Mouse (Mus musculus) hindbrain, embryonic 15.5 days (tissue): ENCODE data around the gene Pcbp1. TPM values are rescaled to one million over a fixed set of nuclear protein-coding genes. Genes with fewer than 3 reads are reported as not detected.
A peak's percentile ranks its signal among the peaks of the same experiment; 100 is the strongest.
"Not testable (repeated sequence)": the region's sequence is repeated elsewhere in the genome, so short reads cannot be mapped to it uniquely, and the experiment has no call there.

Source experiments
- ATAC-seq: fragments of 200-750 bp; cut with Nextera tagmentation; 2 replicates; pipeline ENCODE4 v1.8.0; 2017; ENCODE audit warnings: low read depth, moderate number of reproducible peaks, moderate TSS enrichment; ENCODE audit not compliant: low FRiP score
- H3K27ac ChIP-seq: fragments of 300-500 bp; sonication (generic); replicated peaks from 2 replicates; pipeline ENCODE4 v1.5.1; 2015; ENCODE audit warnings: mild to moderate bottlenecking, inconsistent platforms
- H3K27me3 ChIP-seq: fragments of 300-500 bp; sonication (generic); 2 replicates; pipeline ENCODE4 v1.6.1; 2015; ENCODE audit warnings: control low read depth, inconsistent platforms
- H3K36me3 ChIP-seq: fragments of 300-500 bp; sonication (generic); 2 replicates; pipeline ENCODE4 v1.6.1; 2015; ENCODE audit warnings: control low read depth, inconsistent platforms
- H3K4me1 ChIP-seq: fragments of 300-500 bp; sonication (generic); replicated peaks from 2 replicates; pipeline ENCODE4 v1.6.1; 2015; ENCODE audit warnings: control low read depth, inconsistent platforms
- H3K4me2 ChIP-seq: fragments of 300-500 bp; sonication (generic); 2 replicates; pipeline ENCODE4 v1.6.1; 2015; ENCODE audit warnings: moderate library complexity, mild to moderate bottlenecking, inconsistent platforms
- H3K4me3 ChIP-seq: fragments of 300-500 bp; sonication (generic); 2 replicates; pipeline ENCODE4 v1.5.1; 2015; ENCODE audit warnings: mild to moderate bottlenecking, inconsistent platforms
- H3K9ac ChIP-seq: fragments of 300-500 bp; sonication (generic); 2 replicates; pipeline ENCODE4 v1.6.1; 2015; ENCODE audit warnings: inconsistent platforms
- H3K9me3 ChIP-seq: fragments of 300-500 bp; sonication (generic); 2 replicates; pipeline ENCODE4 v1.6.1; 2016; ENCODE audit warnings: control low read depth, inconsistent platforms
- WGBS: fragments of 180-500 bp; shearing (Covaris S2); methylation state at CpG from one replicate; pipeline ENCODE4 v1.1.7; 2015; 5-methylcytosine and 5-hydroxymethylcytosine counted together
- polyA plus RNA-seq: library from polyadenylated mRNA; unstranded; fragments of >200 nt; fragmentation: Nextera tagmentation; extraction: Ambion mirVana; gene quantifications from 2 replicates; pipeline ENCODE4 v1.2.1, GENCODE M21; 2015

Gene Pcbp1
- polyA plus RNA-seq, 1 experiment from 2014 or later, result 351 TPM

DNA sequence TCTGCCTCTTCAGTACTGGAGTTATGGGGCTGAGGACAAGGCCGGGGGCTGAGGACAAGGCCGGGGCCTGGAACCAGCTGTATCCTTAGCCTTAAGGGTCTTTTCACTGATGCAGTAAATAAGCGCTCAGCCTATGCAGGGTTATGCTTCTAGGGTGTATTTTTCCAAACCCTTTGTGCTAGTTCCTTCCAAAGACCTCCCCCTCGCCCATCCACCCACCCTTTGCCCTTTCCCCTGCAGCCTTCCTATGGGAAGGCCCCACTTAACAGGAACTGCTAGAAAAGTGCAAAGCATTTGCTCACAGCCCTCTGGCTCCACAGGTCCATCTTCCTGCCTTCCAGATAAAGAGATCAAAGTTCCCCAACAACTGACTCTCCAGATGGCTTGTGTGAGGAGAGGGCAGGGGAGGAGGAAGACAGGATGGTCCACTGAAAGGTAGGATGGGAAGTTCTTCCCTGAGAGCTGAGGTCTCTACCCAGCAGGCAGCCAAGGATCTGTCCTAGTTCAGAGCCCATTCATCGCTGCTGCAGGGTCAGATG, 26.5 kb downstream of the Pcbp1 start:
- WGBS, result 72% methylated on average over 5 of the region's 5 CpGs
- Histone ChIP-seq H3K36me3 (no peaks in the 10 kb centered on the region), H3K9me3 (no peaks in the 10 kb centered on the region), H3K4me1 (no peaks in the 10 kb centered on the region), H3K27ac (no peak overlapping the region), H3K4me2 (no peak overlapping the region), H3K9ac (no peak overlapping the region), H3K27me3 (no peaks in the 10 kb centered on the region), H3K4me3 (no peak overlapping the region)
- no peak for ATAC-seq

DNA sequence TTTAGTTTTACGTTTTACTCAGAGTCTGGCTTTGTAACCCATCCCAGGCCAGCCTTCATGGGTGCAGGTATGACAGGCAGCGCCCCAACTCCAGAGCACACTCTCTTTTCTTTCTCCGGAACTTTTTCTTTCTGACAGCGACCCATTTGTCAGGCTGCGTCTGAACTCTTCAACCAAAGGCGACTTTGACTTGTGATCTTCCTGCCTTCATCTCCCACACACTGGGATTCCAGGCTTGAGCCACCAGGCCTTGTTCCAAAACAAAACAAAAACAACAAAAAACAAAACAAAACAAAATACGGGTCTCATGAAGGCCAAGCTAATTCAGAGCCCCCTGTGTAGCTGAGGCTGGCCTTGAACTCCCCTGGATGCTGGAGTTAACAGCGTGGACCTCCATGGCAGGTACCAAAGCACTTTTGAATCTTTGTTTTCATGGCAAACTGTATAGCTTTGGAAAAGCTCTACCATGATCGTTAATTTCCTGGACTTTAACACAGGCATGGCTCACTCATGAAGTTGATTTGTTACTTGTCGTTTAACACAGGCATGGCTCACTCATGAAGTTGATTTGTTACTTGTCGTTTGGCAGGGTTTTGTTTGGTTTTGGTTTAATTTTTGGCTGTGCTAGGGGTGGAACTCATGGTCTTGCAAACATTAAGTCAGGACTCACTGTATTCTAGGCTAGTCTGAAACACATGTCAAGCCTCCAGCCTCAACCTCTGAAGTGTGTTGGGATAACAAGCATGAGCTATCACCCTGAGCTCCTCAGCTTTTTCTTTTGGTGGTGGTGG, 28.0 kb downstream of the Pcbp1 start:
- H3K27ac ChIP-seq, result no peak overlapping the region
- H3K9me3 ChIP-seq, result no peaks in the 10 kb centered on the region
- no peak overlapping the region for H3K4me2 ChIP-seq
- no peaks in the 10 kb centered on the region for H3K36me3 ChIP-seq
- 73% methylated on average over 11 of the region's 11 CpGs for WGBS
- H3K9ac ChIP-seq, result no peak overlapping the region
- H3K4me1 ChIP-seq, result no peaks in the 10 kb centered on the region
- ATAC-seq, result no peak
- H3K4me3 ChIP-seq, result no peak overlapping the region
- no peaks in the 10 kb centered on the region for H3K27me3 ChIP-seq

DNA sequence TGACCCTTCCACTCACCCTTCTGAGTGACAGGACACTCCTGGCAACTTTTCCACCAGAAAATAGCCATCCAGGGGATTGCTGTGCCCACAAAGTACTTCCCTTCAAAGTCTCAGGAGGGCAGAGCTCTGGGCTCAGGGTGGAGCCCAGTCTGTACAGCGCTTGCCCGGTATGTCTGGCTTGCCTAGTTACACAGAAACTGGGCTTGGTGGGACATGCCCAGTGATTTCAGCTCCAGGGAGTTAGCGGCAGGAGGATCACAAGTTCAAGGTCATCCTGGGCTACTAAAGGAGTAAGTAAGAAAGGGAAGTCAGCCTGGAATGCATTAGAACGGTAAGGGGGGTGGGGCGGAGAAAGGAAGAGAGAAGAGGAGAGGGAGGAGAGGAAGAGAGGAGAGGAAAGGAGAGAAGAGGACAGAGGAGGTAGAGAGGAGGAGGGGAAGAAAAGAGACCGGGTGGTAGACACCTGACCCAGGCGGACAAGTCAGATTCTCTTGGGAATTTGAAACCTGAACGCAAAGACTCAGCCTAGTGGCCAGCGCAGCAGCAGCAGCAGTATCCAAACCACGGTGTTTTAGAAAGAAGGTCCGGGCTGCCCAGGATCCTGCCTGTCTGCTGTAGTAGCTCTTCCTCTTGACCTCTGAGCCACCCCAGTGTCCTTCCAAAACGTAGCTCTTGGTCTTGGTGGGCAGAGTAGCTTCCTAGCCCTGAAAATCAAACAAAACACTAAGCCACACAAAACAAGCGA, 28.9 kb downstream of the Pcbp1 start:
- Histone ChIP-seq H3K4me2 (peak overlapping the region; percentile 30), H3K4me3 (no peak overlapping the region), H3K4me1 (no peaks in the 10 kb centered on the region), H3K36me3 (no peaks in the 10 kb centered on the region), H3K9me3 (no peaks in the 10 kb centered on the region), H3K27me3 (no peaks in the 10 kb centered on the region), H3K9ac (no peak overlapping the region), H3K27ac (0 out of 2 replicates have a peak overlapping the region, but pooled peaks have one; percentile 47)
- no peak for ATAC-seq
- 34% methylated on average over 13 of the region's 13 CpGs for WGBS

DNA sequence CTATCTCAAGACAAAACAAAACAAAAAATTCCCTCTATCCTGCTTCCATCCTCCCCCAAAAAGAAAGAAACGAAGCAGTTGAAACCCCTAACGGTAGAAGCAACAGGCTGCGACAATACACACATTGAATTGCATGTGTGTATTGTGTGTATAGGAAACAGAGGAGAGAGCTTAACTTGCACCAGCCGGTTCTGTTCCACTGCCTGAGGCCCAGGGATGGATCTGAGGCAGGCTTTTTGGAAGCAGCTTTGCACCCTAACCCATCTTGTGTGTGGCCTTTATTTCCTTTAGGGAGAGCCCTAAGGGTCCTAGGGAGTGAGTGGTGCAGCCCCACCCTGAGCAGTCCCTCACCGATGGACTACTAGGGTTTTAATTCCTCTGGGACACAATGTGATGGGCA, 29.5 kb downstream of the Pcbp1 start:
- no peak overlapping the region for H3K4me2 ChIP-seq
- no peak overlapping the region for H3K9ac ChIP-seq
- no peaks in the 10 kb centered on the region for H3K27me3 ChIP-seq
- H3K9me3 ChIP-seq, result no peaks in the 10 kb centered on the region
- 68% methylated on average over 5 of the region's 5 CpGs for WGBS
- H3K36me3 ChIP-seq, result no peaks in the 10 kb centered on the region
- H3K4me1 ChIP-seq, result no peaks in the 10 kb centered on the region
- no peak overlapping the region for H3K27ac ChIP-seq
- ATAC-seq, result no peak
- H3K4me3 ChIP-seq, result no peak overlapping the region

DNA sequence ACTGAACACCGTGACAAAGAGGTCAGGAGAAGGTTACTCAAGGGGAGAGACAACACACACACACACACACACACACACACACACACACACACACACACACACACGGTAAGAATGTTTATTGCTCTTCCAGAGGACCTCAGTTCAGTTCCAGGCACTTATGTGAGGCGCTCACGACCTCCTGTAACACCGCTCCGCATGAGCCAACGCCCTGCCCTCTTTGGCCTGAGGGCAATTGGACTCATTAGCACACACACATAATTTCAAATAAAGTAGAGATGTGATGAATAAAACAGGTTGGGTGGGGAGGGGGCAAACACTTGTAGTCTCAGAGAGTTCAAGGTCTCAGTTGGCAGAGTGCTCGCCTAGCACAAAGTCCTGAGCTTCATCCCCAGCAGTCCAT, 30.0 kb downstream of the Pcbp1 start:
- Histone ChIP-seq H3K4me2 (no peak overlapping the region), H3K27me3 (no peaks in the 10 kb centered on the region), H3K4me3 (no peak overlapping the region), H3K9ac (no peak overlapping the region), H3K9me3 (no peaks in the 10 kb centered on the region), H3K4me1 (no peaks in the 10 kb centered on the region), H3K36me3 (no peaks in the 10 kb centered on the region), H3K27ac (no peak overlapping the region)
- 89% methylated on average over 8 of the region's 8 CpGs for WGBS
- ATAC-seq, result no peak

DNA sequence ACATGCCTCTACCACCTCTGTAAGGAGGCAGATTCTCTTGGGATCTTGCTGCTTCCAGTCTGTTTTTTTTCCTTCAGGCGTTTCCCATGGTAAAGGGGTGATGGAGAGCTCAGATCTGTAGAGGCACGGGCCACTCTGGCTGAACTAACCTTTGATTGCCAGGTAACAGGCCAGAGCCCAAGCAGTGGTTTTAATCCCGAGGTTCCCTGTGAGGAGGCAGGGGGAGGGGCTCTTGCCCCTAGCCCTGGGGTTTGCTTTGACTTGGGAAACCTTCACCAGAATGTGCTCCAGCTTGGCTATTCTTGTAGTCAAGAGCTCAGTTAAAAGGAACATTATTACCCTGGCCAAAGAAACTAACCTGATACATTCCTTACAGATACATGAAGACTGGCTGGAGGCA, 30.5 kb downstream of the Pcbp1 start:
- no peak overlapping the region for H3K9ac ChIP-seq
- no peaks in the 10 kb centered on the region for H3K27me3 ChIP-seq
- no peak overlapping the region for H3K4me3 ChIP-seq
- H3K4me1 ChIP-seq, result no peaks in the 10 kb centered on the region
- no peak overlapping the region for H3K4me2 ChIP-seq
- H3K36me3 ChIP-seq, result no peaks in the 10 kb centered on the region
- no peaks in the 10 kb centered on the region for H3K9me3 ChIP-seq
- no peak overlapping the region for H3K27ac ChIP-seq
- ATAC-seq, result no peak
- 50% methylated on average over 3 of the region's 3 CpGs for WGBS

DNA sequence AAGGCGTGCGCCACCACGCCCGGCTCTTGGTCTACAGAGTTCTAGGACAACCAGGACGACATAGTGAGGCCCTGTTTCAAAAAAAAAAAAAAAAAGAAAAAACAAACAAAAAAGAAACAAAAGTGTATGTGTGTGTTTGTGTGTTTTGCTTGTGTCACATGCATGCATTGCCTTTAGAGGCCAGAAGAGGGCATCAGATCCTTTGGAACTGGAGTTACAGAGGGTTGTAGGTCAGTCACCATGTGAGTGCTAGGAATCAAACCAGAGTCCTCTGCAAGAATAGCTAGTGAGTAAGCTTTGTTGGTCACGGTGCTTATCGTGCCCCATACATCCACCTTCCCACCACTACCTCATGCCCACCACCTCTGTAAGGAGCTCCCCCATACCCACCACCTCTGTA, 31.4 kb downstream of the Pcbp1 start:
- Histone ChIP-seq H3K4me1 (no peaks in the 10 kb centered on the region), H3K27me3 (no peaks in the 10 kb centered on the region), H3K27ac (no peak overlapping the region), H3K9ac (no peak overlapping the region), H3K9me3 (no peaks in the 10 kb centered on the region), H3K4me3 (no peak overlapping the region), H3K4me2 (no peak overlapping the region), H3K36me3 (no peaks in the 10 kb centered on the region)
- WGBS, result 94% methylated on average over 7 of the region's 7 CpGs
- ATAC-seq, result no peak

DNA sequence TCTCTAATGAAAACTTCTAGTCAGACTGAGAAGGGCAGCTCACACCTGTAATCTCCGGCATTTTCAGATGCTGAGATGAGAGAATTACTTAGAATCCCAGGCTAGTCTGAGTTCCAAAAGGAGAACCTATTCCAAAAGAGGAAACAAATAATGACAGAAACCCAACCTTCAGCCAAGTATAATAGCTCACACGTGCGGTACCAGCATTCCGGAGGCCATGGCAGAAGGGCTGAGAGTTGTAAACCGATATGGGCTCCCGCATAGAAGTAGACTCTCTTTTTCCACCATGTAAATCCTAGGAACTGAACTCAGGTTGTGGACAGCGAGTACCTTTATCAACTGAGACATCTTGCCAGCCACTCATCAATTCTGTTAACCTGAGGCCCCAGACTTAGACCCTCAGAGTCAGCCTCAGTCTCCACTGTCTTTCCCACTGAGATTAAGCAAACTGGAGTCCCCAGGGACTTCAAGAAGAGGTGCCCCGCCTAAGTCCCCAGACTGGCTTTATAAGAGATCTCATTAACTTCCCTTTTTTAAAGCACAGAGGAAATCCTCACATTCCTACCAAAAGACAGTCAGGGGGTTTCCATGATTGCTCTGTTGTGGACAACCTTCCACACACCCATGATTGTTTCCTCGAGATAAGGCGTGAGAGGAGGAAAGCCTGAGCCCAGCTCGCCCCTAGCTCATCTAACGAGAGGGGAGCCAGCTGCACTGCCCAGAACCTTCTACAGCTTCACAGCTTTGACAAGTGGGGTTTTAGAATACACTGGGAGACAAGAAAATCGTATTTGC, 32.5 kb downstream of the Pcbp1 start:
- ATAC-seq, result no peak
- WGBS, result 82% methylated on average over 13 of the region's 13 CpGs
- H3K4me3 ChIP-seq, result no peak overlapping the region

DNA sequence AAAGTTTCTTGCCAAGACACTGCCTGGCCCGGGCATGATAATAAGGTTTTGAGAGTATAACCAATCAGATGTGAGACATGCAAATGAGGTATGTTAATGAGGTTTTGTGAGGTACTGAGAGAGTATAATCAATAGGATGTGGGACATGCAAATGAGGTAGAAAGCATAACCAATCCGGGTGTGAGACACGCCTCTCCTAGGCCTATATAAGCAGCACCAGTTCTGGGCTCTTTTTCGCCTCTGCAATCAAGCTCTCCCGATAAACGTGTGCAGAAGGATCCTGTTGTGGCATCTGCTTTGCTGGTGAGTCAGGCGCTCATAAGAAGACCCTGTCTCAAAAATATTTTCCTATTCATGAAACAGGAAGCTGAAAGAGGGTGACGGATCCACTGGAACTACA, 35.7 kb downstream of the Pcbp1 start:
- not testable (repeated sequence) for H3K4me3 ChIP-seq, H3K9me3 ChIP-seq, ATAC-seq, H3K9ac ChIP-seq, H3K36me3 ChIP-seq, H3K27ac ChIP-seq, H3K4me2 ChIP-seq, H3K27me3 ChIP-seq
- peaks cover 22% of the 10 kb centered on the region for H3K4me1 ChIP-seq
- 91% methylated on average over 8 of the region's 8 CpGs for WGBS

More for the DNA sequence above, 32.5 kb downstream of the Pcbp1 start:
- H3K9ac ChIP-seq, result no peak overlapping the region
- no peaks in the 10 kb centered on the region for H3K4me1 ChIP-seq
- H3K9me3 ChIP-seq, result no peaks in the 10 kb centered on the region
- H3K36me3 ChIP-seq, result no peaks in the 10 kb centered on the region
- H3K4me2 ChIP-seq, result no peak overlapping the region
- H3K27ac ChIP-seq, result no peak overlapping the region
- H3K27me3 ChIP-seq, result no peaks in the 10 kb centered on the region

DNA sequence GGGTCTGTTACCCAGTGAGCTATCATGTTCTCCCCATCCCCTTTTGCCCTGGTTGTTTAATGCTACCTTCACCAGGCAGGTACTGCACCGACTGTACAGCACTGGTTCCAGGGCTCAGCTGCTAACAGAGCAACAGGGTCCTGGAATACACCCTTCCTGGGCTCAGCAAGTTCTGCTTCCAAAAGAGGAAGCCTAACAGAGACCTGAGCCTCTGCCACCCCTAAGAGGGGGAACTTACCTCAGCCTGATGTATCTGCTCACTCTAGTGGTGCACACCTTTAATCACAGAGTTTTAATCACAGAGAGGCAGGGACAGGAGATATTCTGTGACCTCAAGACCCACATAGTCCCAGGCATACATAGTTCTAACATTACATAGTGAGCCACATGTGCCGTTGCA, 36.2 kb downstream of the Pcbp1 start:
- no peak overlapping the region for H3K4me3 ChIP-seq
- no peaks in the 10 kb centered on the region for H3K9me3 ChIP-seq
- no peak overlapping the region for H3K4me2 ChIP-seq
- no peak overlapping the region for H3K9ac ChIP-seq
- no peaks in the 10 kb centered on the region for H3K36me3 ChIP-seq
- H3K27me3 ChIP-seq, result no peaks in the 10 kb centered on the region
- ATAC-seq, result no peak
- WGBS, result 93% methylated on average over 2 of the region's 2 CpGs
- H3K27ac ChIP-seq, result no peak overlapping the region
- peaks cover 22% of the 10 kb centered on the region for H3K4me1 ChIP-seq

DNA sequence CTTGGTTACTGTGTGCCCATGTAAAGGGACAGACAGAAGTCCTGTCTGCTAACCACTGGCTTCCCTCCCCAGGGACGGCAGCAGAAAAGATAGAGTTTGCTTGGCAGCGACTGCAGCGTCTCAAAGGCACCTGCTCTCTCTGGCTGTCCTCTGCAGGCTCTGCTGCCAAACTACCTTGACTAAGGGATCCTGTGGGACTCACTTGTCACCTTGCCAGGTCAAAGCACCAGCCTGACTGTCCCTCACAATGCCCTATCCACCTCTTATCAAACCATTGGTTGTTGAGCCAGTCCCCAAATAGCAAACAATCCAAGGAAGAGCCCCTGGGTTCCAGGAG, 38.0 kb downstream of the Pcbp1 start:
- no peaks in the 10 kb centered on the region for H3K27me3 ChIP-seq
- H3K4me2 ChIP-seq, result peak overlapping the region; percentile 52
- no peak overlapping the region for H3K4me3 ChIP-seq
- H3K4me1 ChIP-seq, result peaks cover 22% of the 10 kb centered on the region
- H3K36me3 ChIP-seq, result no peaks in the 10 kb centered on the region
- 8% methylated on average over 3 of the region's 3 CpGs for WGBS
- peak overlapping the region; percentile 93 for H3K27ac ChIP-seq
- peak overlapping the region; percentile 49 for H3K9ac ChIP-seq
- peak; percentile 28; the same call in 1 of the 2 replicates for ATAC-seq
- H3K9me3 ChIP-seq, result no peaks in the 10 kb centered on the region
